Mouse (Mus musculus): ENCODE data around the gene Rnasel.

DNA sequence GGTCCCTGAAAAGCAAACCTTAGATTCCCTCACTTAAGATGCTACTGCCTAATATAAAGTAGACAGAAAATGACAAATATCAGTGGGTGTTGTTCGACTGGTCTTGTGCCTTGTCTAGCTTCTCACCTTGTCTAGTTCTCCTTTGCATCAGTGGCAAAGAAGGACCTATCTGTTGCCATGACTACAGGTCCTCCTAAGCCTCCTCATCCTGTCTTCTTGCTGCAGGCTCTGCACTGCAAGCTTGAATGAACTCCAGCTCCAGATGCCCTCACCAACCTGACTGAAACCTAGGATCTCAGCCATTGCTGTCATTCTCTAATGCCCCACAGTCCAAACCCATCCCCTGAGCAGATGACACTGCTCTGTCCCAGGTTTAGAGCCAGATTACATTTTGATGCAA lies 31.2 kb upstream of the Rnasel start:
- TF ChIP-seq CTCF (IDR thresholded peaks at IDR 0.05; ENCODE audit: control insufficient read depth, insufficient read depth, insufficient replicate concordance, low read depth, low read length) (no peak), POLR2A (IDR thresholded peaks at IDR 0.05; ENCODE audit: control insufficient read depth, low read depth, low read length) (no peak)

Data from testis, adult 2 months (tissue).